Mouse (Mus musculus) embryonic facial prominence, embryonic 15.5 days (tissue): Measurements from ENCODE around the gene Ccdc183. TPM values are rescaled to one million over a fixed set of nuclear protein-coding genes. Genes with fewer than 3 reads are reported as not detected.

Source experiments
- ATAC-seq: fragments of 200-750 bp; cut with Nextera tagmentation; 2 replicates; pipeline ENCODE4 v1.8.0; 2017; ENCODE audit warnings: low read depth, moderate TSS enrichment; ENCODE audit not compliant: insufficient number of reproducible peaks, low FRiP score, low TSS enrichment
- H3K27ac ChIP-seq: fragments of 300-500 bp; sonication (generic); replicated peaks from 2 replicates; pipeline ENCODE4 v1.5.1; 2015; ENCODE audit warnings: mild to moderate bottlenecking, inconsistent platforms
- H3K27me3 ChIP-seq: fragments of 300-500 bp; sonication (generic); 2 replicates; pipeline ENCODE4 v1.6.1; 2015; ENCODE audit warnings: inconsistent platforms
- H3K36me3 ChIP-seq: fragments of 300-500 bp; sonication (generic); 2 replicates; pipeline ENCODE4 v1.6.1; 2015; ENCODE audit warnings: mild to moderate bottlenecking, inconsistent platforms
- H3K4me1 ChIP-seq: fragments of 300-500 bp; sonication (generic); 2 replicates; pipeline ENCODE4 v1.6.1; 2015; ENCODE audit warnings: inconsistent platforms
- H3K4me2 ChIP-seq: fragments of 300-500 bp; sonication (generic); replicated peaks from 2 replicates; pipeline ENCODE4 v1.6.1; 2015; ENCODE audit warnings: mild to moderate bottlenecking, inconsistent platforms
- H3K4me3 ChIP-seq: fragments of 300-500 bp; sonication (generic); replicated peaks from 2 replicates; pipeline ENCODE4 v1.5.1; 2015; ENCODE audit warnings: mild to moderate bottlenecking, inconsistent platforms
- H3K9ac ChIP-seq: fragments of 300-500 bp; sonication (generic); 2 replicates; pipeline ENCODE4 v1.6.1; 2015; ENCODE audit warnings: inconsistent platforms
- H3K9me3 ChIP-seq: fragments of 300-500 bp; sonication (generic); replicated peaks from 2 replicates; pipeline ENCODE4 v1.6.1; 2016; ENCODE audit warnings: inconsistent platforms
- WGBS: fragments of 180-500 bp; shearing (Covaris S2); methylation state at CpG from one replicate; pipeline ENCODE4 v1.1.7; 2015; 5-methylcytosine and 5-hydroxymethylcytosine counted together
- polyA plus RNA-seq: library from polyadenylated mRNA; unstranded; fragments of >200 nt; fragmentation: Nextera tagmentation; extraction: Ambion mirVana; gene quantifications from 2 replicates; pipeline ENCODE4 v1.2.1, GENCODE M21; 2015

Gene Ccdc183
- polyA plus RNA-seq: 0.29 and 0.42 TPM in 2 replicates

DNA sequence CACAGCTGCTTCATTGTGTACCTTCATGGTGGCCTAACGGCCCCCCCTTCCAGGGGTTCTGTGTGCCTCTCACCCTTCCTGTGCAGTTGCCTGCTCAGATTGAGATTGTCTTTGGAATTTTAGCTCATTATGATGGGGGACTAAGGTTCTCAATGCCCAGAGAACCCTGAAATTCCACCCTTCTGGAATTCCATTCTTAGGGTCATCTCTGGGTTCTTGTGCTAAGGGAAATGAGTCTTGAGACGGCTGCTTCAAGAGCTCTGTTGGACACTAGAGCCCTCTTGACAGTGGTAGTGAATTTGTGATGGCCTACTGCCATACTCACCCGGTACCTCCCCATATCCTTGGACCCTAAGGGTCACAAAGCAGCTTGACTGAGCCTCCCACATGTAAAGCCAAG, at the start of gene Ccdc183:
Gene Ccdc183 (minus strand): TSS at position 101 of the 400 bp plus-strand sequence.
- Histone ChIP-seq H3K4me2 (peak within 1 kb of the TSS; percentile 42; the same call in 1 of the 2 replicates), H3K4me1 (peaks cover 31% of the 10 kb centered on the region), H3K27ac (no peak within 1 kb of the TSS), H3K4me3 (no peak within 1 kb of the TSS), H3K27me3 (peaks cover 38% of the 10 kb centered on the region), H3K36me3 (no peaks in the 10 kb centered on the region), H3K9me3 (no peaks in the 10 kb centered on the region), H3K9ac (no peak within 1 kb of the TSS)
- no peak for ATAC-seq
- WGBS: 73% methylated on average over 3 of the region's 3 CpGs

DNA sequence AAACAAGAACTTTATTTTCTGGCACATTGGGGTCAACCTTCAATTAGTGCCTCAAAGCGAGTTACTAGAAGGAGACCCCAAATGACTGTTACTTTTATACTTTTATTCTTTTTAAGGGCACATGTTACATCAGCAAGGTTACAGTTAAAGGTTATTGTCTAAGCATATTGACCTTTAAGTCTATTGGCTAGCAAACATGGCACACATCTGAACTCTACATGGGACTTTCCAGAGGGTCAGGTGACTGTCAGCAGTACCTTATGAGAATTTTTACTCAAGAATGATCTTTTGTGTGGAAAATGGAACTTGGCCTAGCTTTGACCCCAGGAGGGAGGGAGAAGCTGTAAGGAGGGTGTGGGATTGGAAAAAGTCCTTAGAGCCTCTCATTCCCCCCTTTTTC, 49.0 kb upstream of the Ccdc183 start:
- 62% methylated on average over 1 of the region's 1 CpGs for WGBS
- no peak overlapping the region for H3K4me3 ChIP-seq
- ATAC-seq: no peak
- H3K27me3 ChIP-seq: no peaks in the 10 kb centered on the region
- no peaks in the 10 kb centered on the region for H3K9me3 ChIP-seq
- H3K4me2 ChIP-seq: no peak overlapping the region
- H3K9ac ChIP-seq: no peak overlapping the region
- H3K27ac ChIP-seq: no peak overlapping the region
- no peaks in the 10 kb centered on the region for H3K4me1 ChIP-seq
- no peaks in the 10 kb centered on the region for H3K36me3 ChIP-seq

DNA sequence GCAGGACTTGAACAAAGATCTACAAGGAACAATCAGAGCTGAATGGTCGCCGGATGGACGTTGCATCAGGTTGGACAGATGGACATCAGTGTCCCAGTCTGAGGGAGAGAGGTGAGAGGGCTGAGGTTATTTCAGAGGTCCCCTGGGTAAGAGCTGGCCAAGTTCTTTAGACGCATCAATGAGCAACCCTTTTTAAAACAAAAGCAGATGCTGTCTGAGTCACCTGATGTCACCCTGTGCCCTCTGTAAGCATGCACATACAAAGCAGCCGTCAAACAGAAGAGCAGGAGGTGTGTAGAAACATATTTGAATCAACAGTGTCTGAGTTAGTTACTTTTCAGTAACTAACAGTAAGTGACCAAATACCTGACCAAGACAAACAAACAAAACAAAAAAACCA, 46.6 kb upstream of the Ccdc183 start:
- no peak overlapping the region for H3K4me3 ChIP-seq
- H3K36me3 ChIP-seq: no peaks in the 10 kb centered on the region
- H3K4me2 ChIP-seq: no peak overlapping the region
- H3K27me3 ChIP-seq: no peaks in the 10 kb centered on the region
- ATAC-seq: no peak
- H3K27ac ChIP-seq: no peak overlapping the region
- no peaks in the 10 kb centered on the region for H3K4me1 ChIP-seq
- H3K9ac ChIP-seq: no peak overlapping the region
- WGBS: 70% methylated on average over 5 of the region's 5 CpGs
- H3K9me3 ChIP-seq: no peaks in the 10 kb centered on the region

DNA sequence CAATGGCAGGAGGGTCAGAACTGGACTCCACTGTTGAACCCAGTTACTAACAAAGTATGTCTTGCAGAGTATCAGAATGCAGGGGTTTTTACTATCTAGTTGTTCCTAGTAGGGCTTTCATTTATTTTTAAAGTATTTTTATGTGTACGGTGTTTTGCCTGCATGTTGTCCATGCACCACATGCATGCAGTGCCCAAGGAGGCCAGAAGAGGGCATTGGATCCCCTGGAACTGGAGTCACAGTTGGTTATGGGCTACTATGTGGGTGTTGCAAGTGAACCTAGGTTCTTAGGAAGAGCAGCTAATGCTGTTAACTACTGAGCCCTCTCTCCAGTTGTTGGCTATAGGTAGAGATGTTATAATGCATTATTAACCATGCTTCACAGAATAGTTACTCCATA, 46.0 kb upstream of the Ccdc183 start:
- WGBS: 60% methylated on average over 1 of the region's 1 CpGs
- no peak for ATAC-seq
- no peak overlapping the region for H3K4me2 ChIP-seq
- no peak overlapping the region for H3K9ac ChIP-seq
- H3K27me3 ChIP-seq: no peaks in the 10 kb centered on the region
- no peak overlapping the region for H3K27ac ChIP-seq
- H3K4me1 ChIP-seq: no peaks in the 10 kb centered on the region
- no peaks in the 10 kb centered on the region for H3K36me3 ChIP-seq
- no peak overlapping the region for H3K4me3 ChIP-seq
- no peaks in the 10 kb centered on the region for H3K9me3 ChIP-seq

DNA sequence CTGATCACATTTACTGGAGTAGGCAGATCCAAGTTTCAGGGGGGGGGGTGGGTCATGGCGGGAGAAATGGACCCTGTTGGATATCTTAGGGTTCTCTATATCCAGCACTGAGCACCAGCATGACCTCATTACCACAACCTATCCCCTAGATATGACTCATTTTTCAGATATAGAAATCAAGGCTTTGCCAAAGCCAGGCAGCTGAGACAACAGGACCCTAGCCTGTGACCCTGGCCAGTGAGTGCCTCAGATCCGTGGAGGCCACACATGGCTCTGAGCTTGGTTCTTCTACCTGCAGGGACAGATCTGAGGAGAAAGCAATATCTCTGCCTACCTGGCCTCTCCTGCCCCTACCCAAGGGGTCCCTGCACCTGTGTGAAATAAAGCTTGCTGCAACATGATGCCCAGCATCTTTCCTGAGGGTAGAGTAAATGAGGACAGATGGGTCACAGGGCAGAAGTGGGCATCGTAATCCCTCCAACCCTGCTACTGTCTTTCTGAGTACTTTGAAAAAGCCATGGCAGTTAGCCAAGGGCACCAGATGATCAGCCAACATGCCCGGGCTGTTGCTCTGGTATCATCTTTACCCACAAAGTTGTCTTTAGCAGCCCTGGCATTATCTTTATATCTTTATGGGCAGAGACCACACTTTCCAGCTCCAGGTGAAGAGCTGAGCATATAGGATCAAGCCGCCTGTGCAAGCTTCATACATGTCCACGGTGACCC, 43.9 kb upstream of the Ccdc183 start:
- H3K4me1 ChIP-seq: no peaks in the 10 kb centered on the region
- no peaks in the 10 kb centered on the region for H3K27me3 ChIP-seq
- H3K9ac ChIP-seq: no peak overlapping the region
- ATAC-seq: no peak
- whole genome bisulfite sequencing: 79% methylated on average over 6 of the region's 6 CpGs
- H3K4me2 ChIP-seq: no peak overlapping the region
- no peaks in the 10 kb centered on the region for H3K9me3 ChIP-seq
- H3K27ac ChIP-seq: no peak overlapping the region
- no peaks in the 10 kb centered on the region for H3K36me3 ChIP-seq
- H3K4me3 ChIP-seq: no peak overlapping the region

DNA sequence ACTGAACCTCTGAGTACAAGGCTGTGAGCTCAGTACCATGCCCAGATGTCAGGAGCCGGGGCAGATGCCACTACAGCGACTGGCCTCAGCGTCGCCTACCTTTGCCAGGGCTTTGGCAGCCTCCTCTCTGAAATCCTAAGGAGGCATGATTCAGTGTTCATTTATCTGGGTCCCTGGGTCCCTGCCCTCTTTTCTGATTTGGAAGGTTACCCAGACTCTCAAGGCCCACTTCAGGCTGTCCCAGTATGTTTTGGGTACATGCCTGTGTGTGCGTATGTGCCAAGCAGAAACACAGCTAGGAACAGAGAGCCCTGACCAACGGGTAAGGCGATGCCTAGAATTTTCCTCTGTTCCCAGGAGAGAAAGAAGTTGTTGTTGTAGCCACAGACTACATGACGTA, 42.8 kb upstream of the Ccdc183 start:
- H3K9ac ChIP-seq: no peak overlapping the region
- ATAC-seq: no peak
- no peak overlapping the region for H3K27ac ChIP-seq
- no peaks in the 10 kb centered on the region for H3K36me3 ChIP-seq
- WGBS: 81% methylated on average over 8 of the region's 8 CpGs
- no peak overlapping the region for H3K4me3 ChIP-seq
- H3K4me1 ChIP-seq: no peaks in the 10 kb centered on the region
- no peak overlapping the region for H3K4me2 ChIP-seq
- no peaks in the 10 kb centered on the region for H3K9me3 ChIP-seq
- H3K27me3 ChIP-seq: no peaks in the 10 kb centered on the region

DNA sequence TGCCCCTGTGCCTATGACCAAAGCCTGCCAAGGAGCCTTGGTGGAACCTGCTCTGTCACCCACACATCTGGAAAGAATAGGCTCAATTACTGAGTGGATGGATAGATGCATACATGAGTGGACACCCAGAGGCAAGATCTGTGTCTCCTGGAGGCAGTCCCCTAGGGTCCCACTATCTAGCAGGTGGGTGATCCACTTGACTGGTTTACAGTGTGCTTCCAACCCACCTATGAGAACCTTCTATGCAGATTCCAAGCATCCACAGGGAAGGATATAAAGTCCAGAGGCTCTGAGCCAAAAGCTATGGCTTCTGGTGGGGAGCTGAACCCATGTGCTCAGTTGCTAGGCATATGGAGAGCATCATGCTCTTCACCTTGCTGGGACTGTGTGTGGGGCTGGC, 40.2 kb upstream of the Ccdc183 start, which contains the start of gene Lcn5:
Gene Lcn5 (plus strand): TSS at position 301 of the 400 bp plus-strand sequence.
- ATAC-seq: no peak
- H3K4me3 ChIP-seq: no peak within 1 kb of the TSS
- H3K27ac ChIP-seq: no peak within 1 kb of the TSS
- H3K4me2 ChIP-seq: no peak within 1 kb of the TSS
- H3K36me3 ChIP-seq: no peaks in the 10 kb centered on the region
- H3K9ac ChIP-seq: no peak within 1 kb of the TSS
- no peaks in the 10 kb centered on the region for H3K4me1 ChIP-seq
- H3K9me3 ChIP-seq: no peaks in the 10 kb centered on the region
- no peaks in the 10 kb centered on the region for H3K27me3 ChIP-seq

DNA sequence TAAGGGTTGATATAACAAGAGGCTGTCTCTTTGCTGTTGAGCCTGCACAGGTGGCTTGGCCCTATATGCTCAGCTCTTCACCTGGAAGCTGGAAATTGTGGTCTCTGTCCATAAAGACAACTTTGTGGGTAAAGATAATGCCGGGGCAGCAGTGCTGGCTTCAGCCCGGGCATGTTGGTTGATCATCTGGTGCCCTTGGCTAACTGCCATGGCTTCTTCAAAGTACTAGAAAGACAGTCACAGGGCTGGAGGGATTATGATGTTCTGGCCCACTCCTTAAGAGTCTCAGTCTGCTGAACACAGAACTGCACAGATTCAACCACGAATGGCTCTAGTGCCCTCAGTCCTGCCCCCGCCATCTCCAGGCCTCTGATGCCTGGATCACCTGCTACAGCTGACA, 39.8 kb upstream of the Ccdc183 start:
- no peak for ATAC-seq
- Histone ChIP-seq H3K9me3 (no peaks in the 10 kb centered on the region), H3K9ac (no peak overlapping the region), H3K27me3 (no peaks in the 10 kb centered on the region), H3K36me3 (no peaks in the 10 kb centered on the region), H3K4me3 (no peak overlapping the region), H3K4me1 (no peaks in the 10 kb centered on the region), H3K27ac (no peak overlapping the region), H3K4me2 (no peak overlapping the region)
- WGBS: 82% methylated on average over 4 of the region's 4 CpGs

DNA sequence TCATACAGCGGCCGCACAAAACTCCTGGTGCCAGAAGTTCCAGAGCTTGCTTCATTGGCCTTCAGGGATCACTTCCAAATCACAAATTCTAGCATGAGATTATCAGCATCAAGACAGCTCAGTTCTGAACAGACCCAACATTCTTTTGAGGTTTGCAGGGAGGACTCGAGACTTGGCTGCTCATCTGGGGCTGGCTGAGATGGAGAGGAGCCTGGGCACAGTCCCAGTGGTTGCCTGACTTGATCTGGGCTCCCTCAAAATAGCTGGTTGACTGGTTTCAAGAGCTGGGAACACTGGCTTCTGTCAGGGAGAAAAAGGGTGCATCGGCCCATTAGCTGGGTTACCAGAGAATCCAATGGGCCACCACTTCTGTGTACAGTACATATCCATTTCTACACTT, 39.2 kb upstream of the Ccdc183 start:
- no peak overlapping the region for H3K9ac ChIP-seq
- ATAC-seq: no peak
- H3K4me2 ChIP-seq: no peak overlapping the region
- H3K27ac ChIP-seq: no peak overlapping the region
- no peaks in the 10 kb centered on the region for H3K36me3 ChIP-seq
- no peaks in the 10 kb centered on the region for H3K9me3 ChIP-seq
- H3K27me3 ChIP-seq: no peaks in the 10 kb centered on the region
- H3K4me1 ChIP-seq: no peaks in the 10 kb centered on the region
- 74% methylated on average over 4 of the region's 4 CpGs for WGBS
- H3K4me3 ChIP-seq: no peak overlapping the region

DNA sequence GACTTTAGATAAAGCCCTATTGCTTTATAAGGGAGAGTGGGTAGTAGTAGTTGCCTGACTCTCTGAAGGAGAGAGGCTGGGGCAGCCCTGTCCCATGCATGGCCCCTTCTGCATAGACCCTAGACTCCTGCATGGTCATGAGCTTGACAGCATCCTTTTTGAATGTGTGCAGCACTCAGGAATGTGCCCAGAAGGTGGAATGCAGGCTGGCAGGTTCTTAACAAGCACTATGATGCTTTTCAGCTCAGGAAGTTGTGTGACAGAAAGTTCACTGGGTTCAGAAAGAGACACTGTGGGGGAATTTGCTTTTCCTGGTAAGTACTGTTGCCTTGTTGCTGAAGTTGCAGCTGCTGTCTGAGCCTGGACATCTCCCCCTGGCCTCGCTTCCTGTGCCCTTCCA, 37.0 kb upstream of the Ccdc183 start:
- ATAC-seq: no peak
- H3K27me3 ChIP-seq: no peaks in the 10 kb centered on the region
- H3K36me3 ChIP-seq: no peaks in the 10 kb centered on the region
- no peak overlapping the region for H3K27ac ChIP-seq
- H3K4me3 ChIP-seq: no peak overlapping the region
- 32% methylated on average over 1 of the region's 1 CpGs for WGBS
- no peak overlapping the region for H3K4me2 ChIP-seq
- no peak overlapping the region for H3K9ac ChIP-seq
- no peaks in the 10 kb centered on the region for H3K9me3 ChIP-seq
- no peaks in the 10 kb centered on the region for H3K4me1 ChIP-seq

DNA sequence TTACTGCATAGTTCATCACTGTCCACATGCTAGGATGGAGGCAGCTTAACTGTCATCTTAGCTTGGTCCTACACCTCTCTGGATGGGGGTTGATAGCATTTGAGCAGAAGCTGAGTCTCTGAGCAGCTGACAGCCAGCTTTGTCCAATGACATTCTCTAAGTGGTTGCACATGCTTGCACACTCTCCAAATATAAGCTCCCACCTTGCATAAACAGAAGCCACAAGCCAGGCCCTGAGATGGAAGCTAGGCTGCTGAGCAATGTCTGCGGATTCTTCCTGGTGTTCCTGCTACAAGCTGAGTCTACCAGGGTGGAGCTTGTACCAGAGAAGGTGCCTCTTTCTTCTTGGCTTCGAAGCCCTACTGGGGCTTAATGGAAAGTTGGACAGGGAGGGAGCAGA, 35.4 kb upstream of the Ccdc183 start, which contains the start of gene Lcn8:
Gene Lcn8 (plus strand): TSS at position 219 of the 400 bp plus-strand sequence.
- no peaks in the 10 kb centered on the region for H3K9me3 ChIP-seq
- WGBS: 67% methylated on average over 2 of the region's 2 CpGs
- H3K36me3 ChIP-seq: no peaks in the 10 kb centered on the region
- no peak within 1 kb of the TSS for H3K27ac ChIP-seq
- H3K4me3 ChIP-seq: no peak within 1 kb of the TSS
- no peak within 1 kb of the TSS for H3K9ac ChIP-seq
- no peak within 1 kb of the TSS for H3K4me2 ChIP-seq
- ATAC-seq: no peak
- no peaks in the 10 kb centered on the region for H3K4me1 ChIP-seq
- no peaks in the 10 kb centered on the region for H3K27me3 ChIP-seq

DNA sequence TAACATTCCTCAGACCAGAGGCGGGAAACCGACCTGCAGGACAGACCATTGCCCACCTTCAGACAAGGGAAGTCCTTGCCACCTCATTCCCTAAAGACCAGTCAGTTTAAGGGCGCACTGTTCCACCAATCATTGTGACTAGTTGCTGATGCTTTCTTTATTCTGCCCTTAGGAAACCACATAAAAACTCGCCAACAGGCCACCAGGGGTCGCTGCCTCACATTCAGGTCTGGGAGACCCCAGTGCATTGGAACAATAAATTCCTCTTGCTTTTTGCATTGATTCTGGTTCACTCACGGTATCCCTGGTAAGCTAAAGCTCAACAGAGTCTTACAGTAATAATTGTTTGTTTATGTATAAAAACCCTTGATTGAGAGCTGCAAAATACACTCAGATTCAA, 22.4 kb upstream of the Ccdc183 start:
- Histone ChIP-seq H3K4me2 (no peak overlapping the region), H3K36me3 (no peaks in the 10 kb centered on the region), H3K9ac (no peak overlapping the region), H3K27ac (no peak overlapping the region), H3K9me3 (no peaks in the 10 kb centered on the region), H3K4me1 (no peaks in the 10 kb centered on the region), H3K4me3 (no peak overlapping the region), H3K27me3 (no peaks in the 10 kb centered on the region)
- 19% methylated on average over 6 of the region's 6 CpGs for WGBS
- ATAC-seq: no peak
